Mouse (Mus musculus) adrenal gland, postnatal 10 days (tissue): ENCODE results near the gene Zfp775. TPM values are rescaled to one million over a fixed set of nuclear protein-coding genes. Genes with fewer than 3 reads are reported as not detected.

Experiments used
- DNase-seq: peaks from one replicate; pipeline ENCODE4 v3.0.0; 2021; ENCODE audit warnings: mixed read lengths
- total RNA-seq, 2 experiments: library from RNA; stranded (reverse); gene quantifications; 2 replicates each; pipeline ENCODE4 v1.2.3; 2021

Gene Zfp775
- total RNA-seq, 2 experiments from 2014 or later: 6.1 to 6.2 TPM

DNA sequence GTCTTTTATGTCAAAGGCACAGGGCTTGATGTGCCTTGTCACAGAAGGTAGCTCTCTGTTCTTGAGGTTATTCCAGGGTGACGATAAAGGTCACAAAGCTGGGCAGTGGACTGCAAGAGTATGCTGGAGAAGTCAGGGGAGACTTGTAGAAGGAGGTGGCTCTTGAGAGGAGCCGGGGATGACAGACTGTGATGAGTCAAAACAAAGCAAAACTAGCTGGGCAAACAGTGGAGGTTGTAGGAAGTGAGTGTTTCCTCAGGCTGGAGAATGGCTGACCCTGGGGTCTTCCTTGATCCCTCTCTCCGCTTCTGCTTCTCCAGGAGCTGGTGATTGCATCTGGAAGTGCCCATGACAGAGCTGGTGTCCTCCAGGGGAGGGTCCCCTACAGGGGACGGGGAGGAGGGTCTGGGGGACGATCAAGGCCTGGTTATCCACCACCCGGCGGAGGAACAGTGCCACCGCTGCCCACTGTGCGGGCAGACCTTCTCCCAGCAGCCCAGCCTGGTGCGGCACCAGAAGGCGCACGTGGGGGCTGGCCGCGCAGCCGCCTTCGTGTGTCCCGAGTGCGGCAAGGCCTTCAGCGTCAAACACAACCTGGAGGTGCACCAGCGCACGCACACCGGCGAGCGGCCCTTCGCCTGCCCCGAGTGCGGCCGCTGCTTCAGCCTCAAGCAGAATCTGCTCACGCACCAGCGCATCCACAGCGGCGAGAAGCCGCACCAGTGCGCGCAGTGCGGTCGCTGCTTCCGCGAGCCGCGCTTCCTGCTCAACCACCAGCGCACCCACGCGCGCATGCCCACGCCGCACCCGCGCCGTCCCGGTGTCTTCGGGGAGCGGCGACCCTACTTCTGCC lies 27.2 kb downstream of the Zfp775 start:
- peak; percentile 38 for DNase-seq

DNA sequence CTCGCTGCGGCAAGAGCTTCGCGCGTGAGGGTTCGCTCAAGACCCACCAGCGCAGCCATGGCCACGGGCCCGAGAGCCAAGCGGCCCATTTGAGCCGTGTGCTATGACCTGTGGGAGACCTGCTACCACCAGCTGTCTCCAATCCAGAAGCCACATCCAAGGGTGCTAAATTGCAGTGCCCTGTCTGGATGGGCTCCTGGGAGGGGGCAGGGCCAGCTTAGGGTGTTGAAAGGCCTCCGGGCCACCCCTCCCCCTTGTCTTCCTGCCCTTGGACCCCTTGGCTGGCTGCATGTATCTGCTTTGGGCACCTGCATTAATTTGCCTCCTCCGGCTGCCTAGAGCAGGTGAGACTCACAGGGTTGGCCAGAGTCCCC lies 27.8 kb downstream of the Zfp775 start:
- DNase-seq: no peak

DNA sequence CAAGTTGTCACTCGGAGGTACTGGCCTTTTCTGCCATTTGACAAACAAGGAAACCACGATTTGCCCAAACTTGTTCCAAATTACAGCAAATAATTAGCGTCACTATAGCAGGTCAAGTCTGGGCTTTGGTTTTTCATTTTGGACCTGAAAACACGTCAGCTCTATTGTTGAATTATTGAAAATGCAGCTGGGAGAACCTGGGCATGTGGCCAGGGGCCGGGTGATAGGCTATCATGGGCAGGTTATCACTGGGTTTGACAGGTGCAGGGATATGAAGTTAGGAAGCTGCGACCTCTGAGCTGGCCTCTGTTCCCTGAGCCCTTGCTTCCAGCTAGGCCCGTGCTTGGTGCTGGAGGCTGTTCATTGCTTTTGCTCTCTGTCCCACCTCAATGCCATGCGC lies 29.0 kb downstream of the Zfp775 start:
- DNase-seq: no peak

DNA sequence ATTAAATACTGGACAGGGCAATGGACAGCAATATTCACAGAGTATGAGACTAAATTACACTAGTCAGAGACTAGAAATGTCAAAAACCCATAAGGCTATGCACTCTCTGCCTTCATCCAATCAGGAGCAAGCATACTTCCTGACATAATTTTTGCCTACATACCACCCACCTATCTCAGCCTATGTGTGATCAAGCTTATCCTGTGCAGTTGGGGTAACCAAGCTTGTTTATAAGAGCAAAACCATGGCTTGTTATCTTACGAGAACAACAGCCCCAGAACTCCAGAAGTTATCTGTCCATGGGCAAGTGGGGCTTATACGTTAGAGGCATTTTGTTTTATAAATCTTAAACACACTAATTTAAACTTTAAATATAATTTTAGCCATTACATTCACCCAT lies 33.2 kb downstream of the Zfp775 start:
- DNase-seq: no peak

DNA sequence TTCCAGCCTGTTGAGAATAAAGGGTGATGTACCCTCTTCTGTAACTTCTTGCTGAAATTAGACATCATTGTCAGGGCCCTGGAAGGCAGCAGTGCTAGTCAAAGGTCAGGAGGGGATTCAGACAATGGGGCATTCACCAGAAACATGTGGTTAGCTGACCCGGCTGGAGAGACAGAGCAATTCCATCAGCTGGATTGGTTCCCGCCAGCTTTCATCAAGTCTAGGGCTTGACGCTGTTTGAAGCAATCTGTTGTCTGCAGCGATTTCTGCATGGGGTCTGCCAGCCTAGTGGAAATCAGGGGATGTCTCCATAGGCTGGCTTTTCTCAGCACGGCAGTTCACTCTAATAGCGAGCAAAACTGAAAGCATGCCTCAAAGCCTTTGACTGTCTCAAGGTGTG lies 34.7 kb downstream of the Zfp775 start:
- DNase-seq: no peak

DNA sequence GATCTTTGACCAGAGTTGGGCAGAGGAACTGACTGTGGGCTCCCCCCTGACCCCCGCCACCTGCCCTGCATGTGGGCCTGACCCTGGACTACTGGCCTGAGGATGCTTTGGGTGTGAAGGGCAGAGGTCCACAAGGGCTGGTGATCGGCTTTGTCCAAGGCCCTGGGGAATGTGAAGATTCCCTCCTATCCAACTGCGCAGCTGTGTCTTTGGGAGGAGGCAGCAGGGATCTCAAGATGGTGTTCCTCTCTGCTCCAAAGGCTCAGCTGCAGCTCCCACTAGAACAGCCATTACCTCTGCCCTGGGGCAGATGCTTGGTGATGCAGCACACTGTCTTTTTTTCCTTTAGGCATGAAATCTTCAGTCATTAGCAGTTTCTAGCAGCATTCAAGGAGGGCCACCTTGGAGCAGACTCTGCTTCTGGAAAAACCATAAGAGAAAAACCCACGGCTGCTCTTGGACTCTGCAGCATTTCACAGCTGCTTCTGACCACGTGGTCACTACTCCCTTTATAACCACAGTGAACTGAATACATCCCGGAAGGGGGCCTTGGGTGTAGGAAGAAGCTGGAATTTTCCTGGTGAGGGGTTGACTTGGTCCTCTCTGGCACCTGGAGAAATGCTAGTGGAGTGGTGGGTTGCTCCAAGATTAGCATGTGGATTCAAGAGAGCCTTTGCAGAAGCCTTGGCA lies 36.1 kb downstream of the Zfp775 start:
- DNase-seq: no peak

DNA sequence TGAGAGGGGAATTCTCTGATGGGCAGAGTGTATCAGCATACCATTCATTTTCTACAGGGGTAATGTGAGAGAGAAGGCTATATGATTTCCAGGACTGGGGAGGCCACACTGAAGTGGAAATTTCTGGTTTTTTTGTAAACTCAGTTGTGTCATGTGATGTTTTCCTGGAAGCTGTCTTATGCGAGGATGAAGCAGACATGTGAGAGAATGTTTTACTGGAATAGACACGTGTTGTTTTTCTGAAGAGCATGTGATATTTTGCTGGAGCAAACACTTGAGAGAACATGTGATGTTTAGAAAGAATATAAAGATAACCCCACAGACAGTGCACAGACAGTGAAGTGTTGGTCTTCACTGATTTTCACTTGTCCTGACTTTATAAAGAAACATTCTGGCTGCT lies 36.7 kb downstream of the Zfp775 start:
- no peak for DNase-seq

DNA sequence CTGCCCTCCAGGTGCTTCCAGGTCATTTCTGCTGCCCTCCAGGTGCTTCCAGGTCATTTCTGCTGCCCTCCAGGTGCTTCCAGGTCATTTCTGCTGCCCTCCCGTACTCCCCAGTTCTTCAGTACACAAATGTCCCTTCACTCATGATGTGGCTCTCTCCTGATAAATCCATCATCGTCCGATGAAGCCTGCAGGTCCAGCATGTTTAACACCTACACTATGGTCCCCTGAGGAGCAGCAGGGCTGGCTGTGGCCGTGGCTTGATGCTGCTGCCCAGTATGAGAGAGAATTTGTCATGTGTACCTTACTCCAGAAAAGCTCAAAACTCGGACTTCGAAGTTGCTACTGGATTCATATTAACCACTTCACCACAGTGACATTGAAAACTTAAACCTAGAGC lies 39.5 kb downstream of the Zfp775 start:
- no peak for DNase-seq

DNA sequence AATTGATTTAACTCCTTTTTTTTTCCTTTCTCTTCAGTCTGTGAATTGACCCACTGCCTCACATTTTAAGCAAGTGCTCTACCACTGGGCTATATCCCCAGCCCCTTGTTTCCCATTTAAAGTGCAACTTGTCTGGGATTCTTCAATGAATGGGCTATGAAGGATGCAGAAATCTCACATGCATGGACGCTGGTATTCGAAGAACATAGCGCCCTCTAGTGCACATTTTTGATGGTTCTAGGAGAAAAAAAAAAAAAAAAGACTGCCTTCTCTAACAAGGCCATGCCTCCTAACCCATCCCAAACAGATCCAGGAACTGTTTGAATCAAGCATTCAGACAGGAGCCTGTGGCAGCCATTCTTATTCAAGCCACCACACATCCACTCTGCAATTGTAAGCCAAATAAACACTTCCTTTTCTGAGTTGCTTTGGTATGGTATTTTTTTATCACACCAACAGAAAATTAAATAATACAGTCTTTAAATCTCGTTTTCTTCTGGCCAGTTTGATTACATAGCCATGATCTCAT lies 41.0 kb downstream of the Zfp775 start:
- peak; percentile 49 for DNase-seq

DNA sequence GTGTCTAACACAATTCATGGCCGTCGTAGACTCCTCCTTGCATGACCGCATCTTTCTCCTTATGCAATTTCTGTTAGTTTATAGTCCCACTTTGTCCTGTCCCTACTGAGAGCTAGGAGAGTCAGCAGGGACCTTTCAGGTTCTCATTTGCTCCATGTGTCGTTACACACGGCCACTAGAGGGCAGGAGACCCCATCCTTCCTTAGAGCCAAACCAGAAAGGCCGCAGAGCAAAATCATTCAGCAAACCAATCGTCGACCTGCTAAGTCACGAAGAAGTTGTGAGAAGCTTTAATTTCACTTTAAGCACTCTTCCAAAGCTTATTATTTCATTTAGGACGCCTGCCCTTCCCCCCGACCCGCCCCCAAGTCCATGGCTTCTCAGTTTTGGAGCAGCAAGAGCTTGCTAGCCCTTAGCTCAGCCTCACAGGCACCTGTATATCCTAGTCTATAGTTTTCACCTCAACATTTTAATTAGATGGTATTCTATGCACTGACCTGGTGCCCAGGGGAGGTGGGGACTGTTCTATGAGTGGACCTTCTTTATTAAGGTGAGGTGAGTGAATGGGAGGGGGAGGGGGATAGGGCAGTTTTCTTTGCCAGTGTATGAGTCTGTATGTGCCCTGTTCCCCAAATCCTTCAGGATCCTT lies 43.9 kb downstream of the Zfp775 start:
- peak; percentile 80 for DNase-seq

DNA sequence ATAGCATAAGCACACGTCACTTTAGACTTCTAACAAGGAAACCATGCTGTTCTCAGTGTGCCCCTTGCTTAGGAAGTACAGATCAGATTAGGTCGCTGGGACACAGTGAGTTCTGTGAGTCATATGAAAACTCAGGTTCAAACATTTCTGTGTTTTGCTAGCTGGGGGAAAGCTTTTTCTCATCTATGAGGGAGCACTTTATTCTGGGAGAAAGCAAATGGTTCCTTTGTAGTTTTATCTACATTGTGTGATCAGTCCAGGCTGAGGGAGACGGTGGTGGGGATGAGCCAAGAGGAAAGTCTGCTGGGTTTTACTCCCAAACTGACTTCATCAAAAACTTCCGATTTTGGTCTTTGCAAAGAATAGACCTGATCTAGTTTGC lies 44.4 kb downstream of the Zfp775 start:
- DNase-seq: no peak

DNA sequence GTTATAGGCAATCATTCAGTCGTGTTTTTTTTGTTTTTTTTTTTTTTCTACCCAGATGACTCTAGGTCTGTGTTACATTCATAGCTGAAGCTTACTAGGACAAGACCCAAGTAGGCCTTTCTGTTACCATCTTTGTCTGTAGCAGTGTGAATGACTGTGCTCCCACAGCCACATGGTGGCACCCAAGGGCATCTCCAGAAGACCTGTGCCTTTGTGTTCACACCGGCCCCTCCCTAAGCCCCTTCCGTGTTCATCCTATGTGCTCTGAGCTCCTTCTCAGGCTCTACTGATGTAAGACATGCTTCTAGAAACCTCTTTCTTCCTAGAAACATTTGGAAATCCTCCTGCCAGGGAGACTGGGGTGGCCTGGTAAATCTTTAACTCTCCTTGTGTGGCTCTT lies 45.1 kb downstream of the Zfp775 start, which contains the start of gene Gimap8:
TSS of gene Gimap8 (plus strand) at position 240 of the 400 bp plus-strand sequence.
- peak; percentile 51 for DNase-seq

DNA sequence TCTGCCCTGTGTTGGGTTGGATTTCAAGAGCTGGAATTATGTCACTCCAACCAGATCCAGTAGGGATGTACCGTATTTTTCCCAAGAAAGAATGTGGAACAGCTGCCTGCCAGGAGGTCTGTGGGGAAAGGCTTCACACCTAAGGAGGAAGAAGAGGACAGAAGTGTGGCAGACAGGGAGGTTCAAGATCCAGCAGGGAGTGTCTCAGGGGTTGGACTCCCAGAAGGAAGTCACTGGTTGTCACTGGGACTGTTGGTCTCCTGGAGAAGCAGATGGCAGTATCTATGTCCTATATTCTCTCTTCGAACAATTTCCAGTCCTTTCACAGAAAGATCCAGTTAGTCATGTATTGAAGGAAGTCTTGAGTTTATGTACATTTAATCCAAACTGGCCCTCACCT lies 45.7 kb downstream of the Zfp775 start:
- DNase-seq: no peak

DNA sequence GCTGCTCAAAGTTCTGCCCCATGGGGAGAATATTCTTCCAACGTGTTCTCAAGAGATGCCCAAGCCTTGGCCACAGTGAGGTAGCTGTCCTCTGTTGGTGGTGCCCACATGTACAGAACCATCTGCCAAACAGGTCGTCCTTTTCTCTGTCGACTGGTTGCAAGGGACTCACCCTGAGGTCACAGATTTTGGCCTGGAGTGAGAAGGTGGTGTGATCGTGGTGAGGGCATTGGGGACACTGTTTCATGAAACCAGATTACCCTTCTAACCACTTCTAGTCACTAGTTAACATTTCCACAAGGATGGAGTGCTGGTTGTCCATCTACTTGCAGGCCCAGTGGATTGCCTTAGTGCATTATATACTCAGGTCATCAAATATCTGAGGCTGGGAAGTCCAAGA lies 46.9 kb downstream of the Zfp775 start:
- DNase-seq: no peak

DNA sequence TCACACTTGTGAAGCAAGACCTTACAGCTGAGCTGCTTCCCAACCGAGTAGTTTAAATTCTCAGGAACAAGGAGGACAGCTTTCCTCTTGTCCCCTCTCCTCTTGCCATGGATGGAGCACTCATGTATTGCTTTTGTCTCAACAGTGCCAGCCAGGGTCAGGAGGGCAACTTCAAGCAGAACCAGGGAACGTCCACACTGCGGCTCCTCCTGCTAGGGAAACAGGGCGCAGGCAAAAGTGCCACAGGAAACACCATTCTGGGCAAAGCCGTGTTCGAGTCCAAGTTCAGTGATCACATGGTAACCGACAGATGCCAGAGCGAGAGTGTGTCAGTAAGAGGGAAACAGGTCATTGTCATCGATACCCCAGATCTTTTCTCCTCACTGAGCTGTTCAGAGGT lies 48.2 kb downstream of the Zfp775 start:
- DNase-seq: no peak

DNA sequence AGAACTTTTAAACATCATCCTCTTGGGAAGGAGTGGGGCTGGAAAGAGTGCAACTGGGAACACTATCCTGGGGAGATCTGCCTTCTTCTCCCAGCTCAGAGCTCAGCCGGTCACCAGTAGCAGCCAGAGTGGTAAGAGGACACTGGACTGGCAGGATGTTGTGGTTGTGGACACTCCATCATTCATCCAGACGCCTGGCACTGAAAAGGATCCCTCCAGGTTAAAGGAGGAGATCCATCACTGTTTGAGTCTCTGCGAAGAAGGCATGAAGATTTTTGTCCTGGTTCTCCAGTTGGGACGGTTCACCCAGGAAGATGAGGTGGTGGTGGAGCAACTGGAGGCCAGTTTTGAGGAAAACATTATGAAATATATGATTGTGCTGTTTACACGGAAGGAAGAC lies 56.9 kb downstream of the Zfp775 start:
- DNase-seq: no peak

DNA sequence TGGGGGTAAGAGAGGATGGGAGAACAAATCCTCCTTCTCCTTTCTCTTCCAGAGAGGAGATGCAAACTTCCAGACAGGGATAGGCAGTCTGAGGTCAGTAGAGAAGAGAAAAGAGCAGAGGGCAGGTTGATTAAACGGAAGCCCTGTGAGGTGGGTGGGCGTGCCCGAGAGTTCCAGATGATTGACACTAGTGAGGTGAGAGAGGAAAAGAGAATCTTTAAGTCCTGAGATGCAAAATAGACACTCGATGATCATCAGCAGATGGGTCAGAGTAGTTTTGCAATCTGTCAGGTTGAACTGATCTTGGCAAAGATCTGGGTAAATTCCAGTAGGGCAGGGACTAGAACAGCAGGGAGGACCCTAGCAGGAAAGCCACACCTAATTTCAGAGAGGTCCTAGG lies 62.9 kb downstream of the Zfp775 start:
- no peak for DNase-seq

DNA sequence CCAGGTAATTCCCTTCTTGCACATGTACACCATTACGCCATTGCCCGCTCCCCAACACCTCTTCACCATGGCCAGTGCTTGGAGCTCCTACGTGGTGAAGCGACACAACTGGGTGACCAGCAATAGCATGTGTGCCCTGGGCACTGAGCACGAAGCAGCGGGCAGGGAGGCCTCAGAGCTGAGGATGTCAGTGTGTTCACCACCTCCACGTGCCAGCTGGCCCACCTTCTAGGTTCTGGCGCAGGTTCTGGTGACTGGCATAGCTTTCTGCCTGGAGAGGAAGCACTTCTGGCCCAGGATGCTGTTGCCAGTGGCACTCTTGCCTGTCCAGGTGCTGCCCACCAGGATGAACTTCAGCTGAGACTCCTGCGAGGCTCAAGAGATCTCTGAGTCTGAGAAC lies 63.6 kb downstream of the Zfp775 start:
- no peak for DNase-seq

DNA sequence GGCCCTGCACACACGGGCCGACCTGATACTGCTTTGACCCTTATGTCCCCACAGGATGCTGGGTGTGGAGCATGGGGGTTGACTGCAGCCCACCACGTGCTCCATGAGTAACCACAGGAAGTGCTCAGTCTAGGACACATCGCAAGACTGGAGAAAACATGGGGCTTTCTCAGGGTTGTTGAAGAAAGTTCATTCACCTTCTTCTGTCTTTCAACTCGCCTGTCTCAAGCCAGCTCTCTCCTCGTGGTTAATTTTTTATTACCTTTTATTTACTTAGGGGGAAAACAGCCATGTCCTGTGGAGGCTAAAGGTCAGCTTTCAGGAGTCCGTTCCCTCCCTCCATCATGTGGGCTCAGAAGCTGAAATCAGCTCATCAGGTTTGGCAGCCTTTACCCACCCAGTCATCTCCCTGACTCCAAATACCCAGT lies 64.3 kb downstream of the Zfp775 start:
- no peak for DNase-seq

DNA sequence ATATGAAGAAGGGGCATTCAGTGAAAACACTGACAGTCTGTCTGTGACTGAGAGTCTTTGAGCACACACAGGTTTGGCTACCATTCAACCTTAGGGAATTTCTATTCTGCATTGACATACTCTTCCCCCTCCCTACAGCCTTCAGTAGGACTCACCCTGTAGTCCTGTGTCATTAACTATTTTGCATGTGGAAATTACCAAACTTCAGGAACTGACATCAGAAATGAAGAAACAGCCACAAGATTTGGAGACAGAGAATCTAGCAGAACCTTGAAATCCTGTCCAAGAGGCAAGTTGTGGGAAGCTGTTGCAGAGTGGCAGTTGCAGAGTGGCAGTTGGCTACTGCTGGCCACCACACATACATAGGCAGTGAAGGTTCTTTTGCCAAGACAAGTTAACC lies 66.2 kb downstream of the Zfp775 start:
- DNase-seq: no peak

DNA sequence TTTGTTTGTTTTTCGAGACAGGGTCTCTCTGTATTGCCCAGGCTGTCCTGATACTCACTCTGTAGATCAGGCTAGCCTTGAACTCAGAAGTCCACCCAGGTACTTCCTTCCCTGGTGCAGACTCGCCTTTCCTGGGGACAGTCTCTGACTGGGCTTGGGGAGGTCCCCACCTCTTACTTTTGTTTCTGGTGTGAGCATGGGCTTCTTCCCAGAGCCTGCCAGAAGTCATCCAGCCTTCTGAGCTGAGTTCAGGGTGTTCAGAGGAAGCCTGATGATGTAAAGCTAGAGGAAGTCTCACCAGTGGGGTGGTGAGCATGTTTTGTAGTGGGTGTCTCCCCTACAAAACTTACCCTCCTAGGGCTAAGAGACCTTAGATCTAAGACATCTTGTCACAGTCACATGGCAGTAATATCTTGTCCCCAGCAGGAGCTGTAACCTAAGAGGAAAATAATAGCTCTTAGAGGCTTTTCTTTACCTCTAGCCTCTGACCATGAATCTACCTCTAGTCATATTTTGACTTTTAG lies 67.6 kb downstream of the Zfp775 start:
- DNase-seq: no peak
